Mouse (Mus musculus) ovary, adult 18-20 months (tissue): ENCODE data around the gene Arhgap15.

Experiments used
- DNase-seq: peaks from one replicate; pipeline ENCODE4 v3.0.0; 2022; ENCODE audit warnings: low spot score, mixed read lengths

Arhgap15 gene

DNA sequence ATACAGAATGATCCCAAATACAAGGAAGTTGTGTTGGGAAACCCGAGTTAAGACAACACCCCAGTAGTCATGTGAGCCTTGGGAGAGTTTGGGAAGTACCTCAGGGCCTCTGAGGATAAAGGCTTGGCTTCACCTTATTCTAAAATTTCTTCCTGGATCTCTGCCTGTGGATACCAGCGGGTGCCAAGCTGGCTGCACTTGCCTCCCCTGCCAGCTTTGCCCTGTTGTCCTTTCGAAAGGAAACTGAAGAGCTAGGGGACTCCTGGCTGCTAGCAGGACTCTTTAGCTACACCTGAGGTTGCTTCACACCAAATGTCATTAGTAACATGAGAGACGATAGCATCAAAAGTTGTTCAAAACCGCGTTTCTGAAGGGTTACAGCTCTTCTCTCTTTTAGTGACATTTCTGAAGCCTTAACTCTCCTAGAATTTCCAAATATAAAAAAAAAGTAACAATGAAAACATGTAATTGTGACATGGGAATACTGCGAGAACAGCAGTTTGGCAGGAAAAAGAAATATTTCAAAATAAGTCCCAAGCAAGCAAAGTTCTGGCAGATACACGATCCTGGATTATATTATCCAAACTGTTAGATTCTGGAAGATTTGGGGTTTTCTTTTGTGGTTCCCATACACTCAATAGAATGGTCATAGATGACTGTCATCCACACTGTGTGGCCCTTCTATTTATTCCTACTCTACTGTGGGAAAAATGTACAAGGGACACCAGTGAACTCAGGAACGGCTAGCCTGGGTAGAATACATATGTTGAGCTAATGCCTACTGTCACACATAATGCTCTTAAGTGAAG is 364.6 kb downstream of the Arhgap15 start:
- no peak for DNase-seq

DNA sequence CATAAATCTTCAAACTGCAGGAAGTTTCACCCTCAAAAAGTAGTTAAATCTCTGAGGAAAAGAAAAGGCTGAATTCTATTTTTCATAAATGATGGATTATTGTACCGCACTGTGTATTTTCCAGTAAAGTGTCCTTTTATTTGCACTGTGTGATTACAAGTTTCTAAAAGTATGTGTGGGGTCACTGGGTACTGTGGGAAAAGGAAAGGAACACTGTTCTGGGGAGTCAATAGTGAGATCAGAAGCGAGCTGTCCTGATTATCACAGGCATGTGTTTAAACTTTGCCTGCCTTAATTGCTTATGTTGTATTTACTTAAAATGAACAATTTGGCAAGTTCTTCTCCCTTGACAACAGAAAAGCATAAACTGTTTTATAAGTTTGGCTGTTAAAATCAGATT is 365.7 kb downstream of the Arhgap15 start:
- no peak for DNase-seq

DNA sequence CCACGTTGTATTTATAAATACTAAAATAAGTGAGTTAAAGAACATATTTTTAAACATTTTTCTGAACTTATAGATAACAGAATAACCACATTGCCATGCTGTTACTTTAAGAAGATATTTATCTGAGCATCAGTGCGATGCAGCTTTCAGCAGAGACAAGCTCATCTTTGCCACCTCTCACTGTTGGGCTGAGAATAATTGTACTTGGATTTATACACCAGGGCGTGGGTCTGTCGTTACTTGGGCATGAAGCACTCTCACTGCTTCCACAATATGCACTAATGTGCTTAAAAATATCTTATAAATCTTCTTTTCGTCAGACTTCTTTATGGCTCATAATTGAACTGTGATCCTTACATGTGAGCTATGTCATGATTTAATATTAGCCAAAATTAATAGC is 372.5 kb downstream of the Arhgap15 start:
- no peak for DNase-seq

DNA sequence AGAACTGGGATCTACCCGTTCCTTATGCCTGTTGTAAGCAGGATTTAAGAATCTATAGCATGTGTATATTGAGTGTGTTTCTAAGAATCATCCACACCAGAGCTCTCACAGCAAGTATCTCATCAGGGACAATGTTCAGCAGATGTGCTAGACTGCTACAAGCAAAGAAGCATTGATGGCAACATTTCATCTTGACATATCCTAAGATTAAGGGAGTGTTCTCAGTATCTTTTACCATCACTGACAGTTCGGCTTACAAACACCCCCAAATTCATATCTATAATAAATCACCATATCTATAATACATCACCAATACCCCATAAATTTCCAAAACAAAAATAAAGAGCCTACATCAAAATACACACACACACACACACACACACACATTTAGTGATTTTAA is 374.6 kb downstream of the Arhgap15 start:
- no peak for DNase-seq

DNA sequence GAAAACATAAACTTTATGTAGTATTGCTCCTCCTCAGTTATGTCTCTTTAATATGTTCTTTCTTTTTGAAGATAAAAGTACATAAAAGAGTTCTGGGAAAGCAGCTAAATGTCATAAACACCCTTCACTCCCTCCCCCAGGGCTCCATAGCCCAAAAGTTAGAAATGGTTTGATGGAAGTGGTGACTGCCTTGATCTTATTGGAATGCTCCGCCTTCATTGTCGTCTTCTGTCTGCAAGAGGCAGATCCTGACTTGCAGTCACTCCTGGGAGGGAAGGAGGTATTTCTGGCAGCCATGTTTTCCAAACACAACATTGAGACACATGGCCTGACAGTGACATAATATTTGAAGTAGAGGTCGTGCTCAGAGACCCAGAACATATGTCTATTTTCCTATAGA is 375.5 kb downstream of the Arhgap15 start:
- DNase-seq = no peak

DNA sequence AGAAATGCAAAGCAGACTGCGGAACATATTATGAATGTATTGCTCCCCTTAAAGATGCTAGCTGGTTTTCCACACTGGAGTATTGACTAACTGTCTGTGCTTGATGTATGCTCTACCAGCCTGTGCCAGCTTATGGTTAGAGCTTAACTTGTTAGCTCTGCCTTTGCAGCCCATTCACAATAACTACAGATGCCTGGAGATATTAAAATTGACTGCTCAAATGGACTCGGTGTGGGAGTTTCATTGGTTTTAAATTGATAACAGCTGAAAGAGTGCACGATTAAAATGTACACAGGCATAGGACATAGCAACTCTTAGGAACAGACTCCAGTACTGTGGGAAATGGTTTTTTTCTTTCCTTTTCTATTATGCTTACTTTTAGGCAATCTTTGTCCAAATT is 376.1 kb downstream of the Arhgap15 start:
- no peak for DNase-seq

DNA sequence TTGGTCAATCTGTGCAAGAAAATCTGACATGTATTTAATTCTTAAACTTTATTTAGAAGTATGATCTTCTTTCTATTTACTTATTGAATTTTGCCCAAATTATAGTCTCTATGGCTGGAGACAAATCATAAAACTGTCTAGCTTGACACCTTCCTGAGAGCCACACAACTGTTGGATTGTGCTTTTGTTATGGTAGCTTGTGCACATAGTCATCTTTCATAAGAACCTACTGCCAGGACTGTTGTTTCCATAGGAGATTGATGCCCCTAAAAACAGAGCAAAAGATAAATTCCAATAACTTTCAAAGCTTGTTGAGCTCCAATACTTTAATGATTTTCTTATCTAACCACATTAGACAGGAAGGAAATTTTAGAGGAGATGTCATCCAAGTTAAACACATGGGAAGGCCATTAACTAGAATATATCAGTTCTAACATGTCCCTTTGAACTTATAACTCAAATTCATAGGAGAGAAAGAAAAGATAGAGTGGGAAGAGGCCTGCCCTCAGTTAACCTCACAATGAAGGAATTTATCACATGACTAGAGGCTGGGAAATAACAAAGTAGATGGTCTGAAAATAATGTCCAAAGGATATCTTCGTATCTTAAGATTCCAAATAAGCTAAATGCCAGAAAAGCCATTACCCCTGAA is 377.5 kb downstream of the Arhgap15 start:
- DNase-seq = no peak

DNA sequence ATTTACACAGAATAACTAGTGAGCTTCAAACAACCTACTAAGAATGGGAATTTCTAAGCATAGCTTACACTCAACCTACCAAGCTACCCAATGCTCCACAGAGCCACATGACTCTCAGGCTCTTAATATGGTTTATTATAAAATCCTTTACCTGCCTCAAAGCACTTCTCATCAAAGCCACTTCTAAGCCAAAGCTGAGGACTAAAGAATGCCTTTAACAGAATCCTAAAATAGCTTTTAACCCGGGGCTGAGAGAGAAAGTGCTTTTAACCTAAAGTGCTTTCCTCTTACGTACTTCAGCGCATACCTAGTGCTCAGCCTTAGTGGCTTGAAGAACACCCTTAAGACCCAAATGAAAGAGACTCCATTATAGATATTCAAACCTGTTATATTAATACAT is 380.9 kb downstream of the Arhgap15 start:
- DNase-seq = no peak

DNA sequence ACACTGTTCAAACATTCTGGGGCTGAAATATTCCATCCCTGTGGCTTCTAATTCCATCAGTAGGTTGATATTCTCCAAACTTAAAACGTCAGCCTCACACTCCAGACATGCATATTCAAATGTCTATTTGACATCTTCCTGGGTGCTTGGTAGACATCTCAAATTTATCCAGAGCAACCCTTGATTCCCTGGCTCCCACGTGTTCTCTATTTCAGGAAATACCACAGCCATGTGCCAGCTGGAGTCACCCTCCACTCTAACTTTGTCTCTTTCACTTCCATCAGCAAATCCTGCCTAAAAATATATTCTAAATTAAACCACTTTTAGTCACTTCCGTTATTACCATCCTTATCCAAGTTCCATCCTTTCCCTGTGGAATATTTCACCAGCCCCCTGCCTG is 382.6 kb downstream of the Arhgap15 start:
- DNase-seq = no peak

DNA sequence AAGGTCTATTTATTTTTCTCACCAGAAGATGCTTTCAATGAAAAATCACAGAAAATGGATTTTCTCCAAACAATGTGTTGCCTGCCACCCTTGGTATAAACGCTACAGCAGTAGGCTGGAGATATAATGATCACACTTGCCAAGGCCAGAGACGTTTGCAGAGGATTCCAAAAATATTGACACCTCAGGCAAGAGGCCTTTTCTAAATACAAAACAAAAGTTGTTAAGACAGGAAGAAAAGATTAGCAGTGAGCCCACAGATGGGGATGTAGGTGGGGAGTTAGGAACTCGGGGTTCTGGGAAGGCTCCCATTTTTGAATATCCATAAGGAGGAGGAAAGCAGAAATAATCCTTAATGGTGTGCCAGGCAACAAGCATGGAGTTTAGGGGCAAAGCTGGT is 386.2 kb downstream of the Arhgap15 start:
- no peak for DNase-seq

DNA sequence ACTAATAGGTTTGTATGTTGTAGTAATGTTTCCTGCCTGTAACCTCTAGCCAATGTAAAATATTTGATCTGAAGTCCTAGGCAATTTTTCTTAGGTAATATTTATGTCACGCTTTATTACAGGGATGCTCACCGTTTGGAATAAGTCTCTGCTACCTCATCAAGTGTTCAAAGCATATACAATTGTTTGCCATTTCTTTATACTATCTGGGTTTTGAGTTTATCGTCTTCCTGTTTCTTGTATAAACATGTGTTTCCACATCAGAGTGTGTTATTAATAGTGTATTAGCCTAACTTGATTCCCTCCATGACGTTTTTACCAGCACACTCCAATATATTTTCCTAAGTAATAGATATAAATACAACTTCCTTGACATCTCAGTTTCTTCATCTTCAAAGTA is 391.8 kb downstream of the Arhgap15 start:
- DNase-seq = no peak

DNA sequence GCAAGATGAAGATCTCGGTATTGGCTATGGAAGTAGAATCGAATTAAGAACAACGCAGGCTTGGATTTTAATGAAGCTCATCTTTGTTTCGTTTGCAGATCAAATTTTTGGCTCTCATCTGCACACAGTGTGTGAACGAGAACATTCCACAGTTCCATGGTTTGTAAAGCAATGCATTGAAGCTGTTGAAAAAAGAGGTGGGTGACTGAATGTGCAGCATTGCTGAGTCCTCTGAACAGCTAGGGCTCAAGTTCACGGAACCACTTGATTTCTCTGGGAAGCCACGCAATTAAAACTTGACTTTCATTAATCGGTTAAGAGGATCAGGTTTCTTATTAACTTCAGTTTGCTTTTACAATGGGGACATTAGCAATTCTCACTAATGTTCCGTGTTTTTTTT is 393.5 kb downstream of the Arhgap15 start:
- no peak for DNase-seq

DNA sequence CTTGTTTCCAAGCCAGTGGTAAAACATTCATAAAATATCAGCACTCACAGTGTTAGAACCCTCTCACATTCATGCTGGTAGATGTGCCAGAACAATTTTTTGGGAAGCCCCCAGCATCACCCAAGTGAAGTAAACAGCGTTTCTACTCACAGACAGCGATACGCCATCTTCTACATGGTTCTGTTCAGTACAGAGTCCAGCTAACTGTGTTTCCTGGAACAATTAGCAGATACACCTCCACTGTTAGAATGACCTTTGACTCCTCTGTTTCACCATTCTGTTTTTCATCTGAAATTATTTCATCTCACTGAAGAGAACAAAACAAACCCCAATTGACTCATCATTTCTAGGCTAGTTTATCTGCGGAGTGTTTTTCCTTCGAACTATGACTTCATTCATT is 394.0 kb downstream of the Arhgap15 start:
- DNase-seq = no peak

DNA sequence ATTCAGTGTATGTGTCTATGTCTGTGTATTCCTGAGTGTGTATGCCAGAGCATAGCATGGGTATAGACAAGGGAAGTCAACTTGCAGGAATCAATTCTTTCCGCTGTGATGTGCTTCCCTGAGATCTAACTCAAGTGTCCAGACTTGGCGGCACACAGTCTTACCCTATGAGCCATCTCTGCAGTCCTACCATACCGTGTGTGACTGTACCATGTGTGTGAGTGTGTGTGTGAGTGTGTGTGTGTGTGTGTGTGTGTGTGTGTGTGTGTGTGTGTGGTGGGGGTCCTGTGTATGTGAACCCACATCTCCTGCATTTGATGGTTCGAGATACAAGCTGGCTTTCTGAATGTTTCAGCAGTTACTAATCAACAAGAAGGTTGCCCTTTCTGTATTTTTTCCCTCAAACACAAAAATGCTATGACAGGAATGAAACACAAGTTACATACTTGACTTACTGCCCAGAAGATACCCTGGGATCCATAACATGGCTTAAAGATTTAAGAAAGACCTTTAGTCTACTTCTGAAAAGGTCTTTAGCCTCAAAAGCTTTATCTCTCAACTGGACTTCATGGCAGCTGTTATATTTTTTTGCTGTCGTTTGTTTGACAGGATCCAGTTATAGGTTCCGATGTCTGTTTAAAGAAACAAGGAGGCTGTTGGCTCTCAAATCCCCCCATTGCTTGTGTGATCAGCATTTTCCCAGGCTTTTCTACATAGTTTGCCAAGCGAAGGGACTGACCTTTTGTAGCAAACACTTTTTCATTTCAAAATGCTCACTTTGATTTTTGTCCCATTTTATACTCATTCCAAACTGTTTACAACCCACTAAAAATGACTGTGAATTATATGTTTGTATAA is 397.7 kb downstream of the Arhgap15 start:
- no peak for DNase-seq

DNA sequence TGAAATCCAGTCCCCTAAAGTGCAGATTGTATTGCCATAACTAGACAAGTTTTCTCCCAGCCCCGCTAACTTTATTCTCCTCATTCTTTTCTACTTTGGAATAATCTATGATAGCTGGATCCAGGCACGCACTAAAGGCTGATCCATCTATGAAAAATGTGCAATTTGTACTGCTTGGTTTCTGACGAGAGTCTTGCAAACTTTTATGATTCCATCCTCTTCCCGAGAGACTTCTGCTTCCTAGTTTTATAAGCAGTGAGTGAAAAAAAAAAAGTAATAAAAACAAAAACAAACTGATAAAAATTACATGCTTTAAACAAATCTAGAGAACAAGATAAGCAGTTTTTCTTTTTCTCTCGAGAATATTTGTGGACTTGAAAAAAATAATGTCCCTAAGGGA is 398.9 kb downstream of the Arhgap15 start:
- DNase-seq = no peak

DNA sequence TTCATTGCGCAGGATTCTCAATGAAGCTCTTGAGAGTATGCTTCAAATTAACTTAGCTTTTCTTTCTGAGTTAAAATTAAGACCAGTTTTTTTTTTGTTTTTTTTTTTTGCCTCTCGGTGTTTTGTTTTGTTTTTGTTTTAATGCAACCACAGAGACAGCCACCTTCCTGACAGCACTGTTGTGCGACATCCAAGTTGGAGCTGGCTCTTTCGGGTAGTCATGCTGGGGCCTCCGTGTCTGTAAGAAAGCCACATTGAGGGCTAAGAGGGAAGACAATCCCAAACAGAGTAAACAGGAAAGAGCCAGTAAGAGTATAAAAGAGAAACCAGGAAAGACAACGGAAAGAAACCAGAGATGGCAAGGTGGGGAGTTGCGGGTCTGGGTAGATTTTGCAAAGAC is 399.3 kb downstream of the Arhgap15 start:
- no peak for DNase-seq

DNA sequence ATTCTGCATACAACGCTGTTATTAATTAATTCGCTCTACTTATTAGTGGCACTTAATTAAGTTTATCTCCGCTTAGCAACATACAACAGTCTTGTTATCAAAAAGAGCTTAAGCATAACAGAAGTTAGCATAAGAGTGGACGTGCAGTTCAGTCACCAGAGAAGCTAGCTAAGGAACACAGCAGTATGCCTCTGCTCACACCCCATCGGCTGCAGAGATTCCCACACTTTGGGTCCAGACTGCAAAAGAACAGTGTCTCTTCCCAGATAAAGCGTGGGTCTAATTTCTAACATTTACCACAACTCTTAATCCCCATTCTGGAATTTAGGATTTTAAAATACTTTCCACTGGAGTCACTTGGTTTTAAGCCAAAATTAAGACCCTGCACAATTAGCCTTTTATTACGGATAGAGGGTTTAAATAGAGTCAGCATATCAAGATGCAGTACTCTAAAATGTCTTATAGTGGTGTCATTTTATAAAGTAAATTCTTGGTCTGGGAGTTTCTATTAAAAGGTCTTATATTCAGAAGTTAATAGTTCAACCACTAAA is 400.0 kb downstream of the Arhgap15 start:
- DNase-seq = no peak

DNA sequence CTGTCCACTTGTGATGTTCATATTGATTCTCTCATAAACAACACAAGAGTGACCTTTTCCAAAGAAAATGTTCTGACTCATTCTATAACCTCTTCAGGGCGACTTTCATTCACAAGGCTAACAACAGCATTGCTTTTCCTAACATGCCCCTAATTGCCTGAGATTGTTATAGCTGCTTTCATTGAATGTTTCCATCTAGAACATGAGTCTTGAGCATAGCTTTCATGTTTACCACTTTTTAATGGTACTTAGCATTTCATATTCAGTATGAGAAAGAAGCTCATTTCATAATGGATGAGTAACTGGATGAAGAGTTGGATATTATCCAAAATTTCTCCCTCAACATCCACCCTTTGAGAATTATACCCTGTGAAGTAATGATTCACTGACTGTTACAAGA is 403.7 kb downstream of the Arhgap15 start:
- DNase-seq = no peak

DNA sequence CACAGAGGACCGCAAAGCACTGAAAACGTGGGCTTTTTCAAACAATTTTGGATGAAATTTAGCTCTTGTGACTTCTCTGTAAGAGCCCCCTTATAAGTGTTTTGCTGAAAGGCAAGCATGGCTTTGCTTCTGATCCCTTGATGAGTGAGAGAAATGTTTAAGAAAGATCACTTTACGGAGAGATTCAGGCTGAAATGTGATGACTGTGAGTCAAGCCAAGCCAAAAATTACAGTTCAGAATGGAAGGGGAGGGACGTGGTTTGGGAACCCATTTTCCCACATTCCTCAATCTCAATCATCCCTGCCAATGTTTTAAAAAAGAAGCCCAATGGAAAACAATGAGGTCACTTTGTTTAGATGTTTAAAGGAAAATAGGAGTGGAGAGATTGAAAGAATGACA is 411.7 kb downstream of the Arhgap15 start:
- DNase-seq = no peak

DNA sequence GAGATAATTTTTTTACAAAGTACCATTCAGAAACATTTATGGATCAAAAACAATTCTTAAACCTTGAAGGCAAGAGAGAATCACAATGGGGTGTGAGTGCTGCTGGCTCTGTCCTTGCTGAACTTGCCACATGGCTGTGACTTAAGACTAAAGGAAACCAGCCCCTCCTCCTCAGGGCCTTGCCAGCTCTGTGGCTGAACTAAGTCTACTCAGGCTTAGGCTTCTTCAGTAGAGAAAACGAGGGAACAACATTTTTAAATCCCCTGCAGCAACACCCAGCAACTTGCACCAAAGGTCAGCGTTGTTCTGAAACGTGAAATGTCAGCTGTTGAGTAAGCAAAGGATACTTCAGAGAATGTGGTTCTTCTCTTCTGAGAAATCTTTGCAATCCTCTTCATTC is 417.2 kb downstream of the Arhgap15 start:
- peak; percentile 28 for DNase-seq

DNA sequence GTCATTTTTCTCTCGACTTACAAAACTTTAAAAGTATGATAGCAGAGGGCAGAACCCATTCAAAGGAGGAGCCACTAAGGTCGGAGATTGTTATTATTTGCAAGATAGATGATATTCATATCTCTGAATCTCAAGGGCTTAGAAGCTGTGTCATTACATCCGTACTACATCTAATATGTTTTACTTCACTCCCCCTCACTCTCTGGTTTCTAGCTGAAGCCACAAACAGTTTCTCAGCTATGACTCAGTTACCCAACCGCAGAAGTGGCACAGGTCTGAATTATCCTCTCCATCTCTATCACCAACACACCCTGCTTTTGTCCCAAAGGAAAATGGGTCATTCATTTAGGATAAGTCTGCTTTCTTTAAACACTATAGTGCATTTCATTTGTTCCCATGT is 418.1 kb downstream of the Arhgap15 start:
- DNase-seq = no peak

DNA sequence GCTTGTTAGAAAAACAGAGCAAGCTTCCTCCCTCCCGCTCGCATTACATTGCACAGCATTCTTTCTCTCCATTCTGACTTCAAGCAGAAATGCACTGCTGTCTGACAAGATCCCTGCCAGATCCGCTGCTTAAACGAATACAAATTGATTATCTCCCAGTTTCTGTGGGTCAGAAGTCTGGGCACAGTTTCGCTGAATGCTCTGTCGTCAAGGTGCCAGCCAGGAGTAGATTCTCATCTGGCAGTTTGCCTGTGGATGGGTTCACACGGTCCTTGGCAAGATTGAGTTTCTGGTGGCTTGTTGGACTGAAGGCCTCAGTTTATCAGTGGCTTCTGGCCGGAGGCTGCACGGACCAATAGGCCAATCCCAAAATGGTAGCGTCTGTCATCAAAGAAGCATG is 435.9 kb downstream of the Arhgap15 start:
- no peak for DNase-seq

DNA sequence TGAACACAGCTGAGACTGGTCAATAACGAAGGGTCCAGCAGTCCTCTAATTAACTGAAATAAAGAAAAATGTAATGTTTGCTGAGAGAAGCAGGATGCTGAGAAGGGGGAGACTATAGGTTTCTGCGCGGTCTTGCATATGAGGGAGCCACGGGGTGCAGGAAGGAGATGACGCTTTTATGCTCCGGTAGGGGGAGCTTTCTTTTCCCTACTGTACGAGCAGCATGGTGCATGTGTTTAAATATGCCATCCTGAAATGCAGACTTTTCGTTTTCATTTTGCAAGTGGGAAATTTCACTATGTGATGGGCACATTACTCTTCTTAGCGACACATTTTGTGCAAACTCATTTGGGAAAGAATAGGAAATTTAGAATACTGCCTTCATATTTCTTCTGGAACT is 442.1 kb downstream of the Arhgap15 start:
- DNase-seq = no peak
